Mouse (Mus musculus): ENCODE data around the gene Dynlrb1. TPM values are rescaled to one million over a fixed set of nuclear protein-coding genes. Genes with fewer than 3 reads are reported as not detected.

The Dynlrb1 gene
- polyA plus RNA-seq, 1 experiment from 2014 or later, result 754 TPM

GRCm38 (mm10) chr2:155265526-155265925, 29.2 kb downstream of the Dynlrb1 start:
- Histone ChIP-seq H3K9me3 (no peaks in the 10 kb centered on the region), H3K9ac (no peak overlapping the region), H3K4me1 (replicated peaks) (no peaks in the 10 kb centered on the region), H3K27ac (replicated peaks) (no peak overlapping the region), H3K27me3 (no peaks in the 10 kb centered on the region), H3K4me3 (no peak overlapping the region), H3K4me2 (no peak overlapping the region), H3K36me3 (no peaks in the 10 kb centered on the region)
- no peak for ATAC-seq (ENCODE audit: low read depth)
- WGBS, result 87% methylated on average over 6 of the region's 6 CpGs

GRCm38 (mm10) chr2:155266896-155267295, 30.6 kb downstream of the Dynlrb1 start:
- no peaks in the 10 kb centered on the region for H3K9me3 ChIP-seq
- no peaks in the 10 kb centered on the region for H3K36me3 ChIP-seq
- no peak overlapping the region for H3K9ac ChIP-seq
- no peak for ATAC-seq (ENCODE audit: low read depth)
- H3K27ac ChIP-seq (replicated peaks), result no peak overlapping the region
- H3K27me3 ChIP-seq, result no peaks in the 10 kb centered on the region
- no peaks in the 10 kb centered on the region for H3K4me1 ChIP-seq (replicated peaks)
- WGBS, result 84% methylated on average over 5 of the region's 5 CpGs
- H3K4me2 ChIP-seq, result no peak overlapping the region
- H3K4me3 ChIP-seq, result no peak overlapping the region

DNA sequence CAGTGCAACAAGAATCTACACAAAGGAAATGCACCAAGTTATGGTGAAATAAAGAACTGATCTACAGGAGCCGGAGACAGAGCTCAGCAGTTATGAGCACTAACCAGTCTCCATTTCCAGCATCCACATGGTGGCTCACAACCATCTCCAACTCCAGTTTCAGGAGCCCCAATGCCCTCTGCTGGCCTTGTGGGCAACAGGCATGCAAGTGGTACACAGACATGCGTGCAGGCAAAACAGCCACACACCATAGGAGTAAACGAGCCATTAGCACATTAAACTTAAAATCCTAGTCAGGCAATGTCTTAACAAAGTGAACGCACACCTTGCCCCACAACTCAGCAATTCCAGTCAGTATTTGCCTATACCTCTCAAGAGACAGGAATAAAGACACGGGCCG, 35.6 kb downstream of the Dynlrb1 start:
- no peaks in the 10 kb centered on the region for H3K36me3 ChIP-seq
- H3K4me1 ChIP-seq (replicated peaks), result peaks cover 1% of the 10 kb centered on the region
- no peak overlapping the region for H3K4me2 ChIP-seq
- no peak overlapping the region for H3K9ac ChIP-seq
- H3K9me3 ChIP-seq, result no peaks in the 10 kb centered on the region
- WGBS, result 79% methylated on average over 6 of the region's 6 CpGs
- H3K27ac ChIP-seq (replicated peaks), result no peak overlapping the region
- no peak for ATAC-seq (ENCODE audit: low read depth)
- H3K27me3 ChIP-seq, result no peaks in the 10 kb centered on the region
- no peak overlapping the region for H3K4me3 ChIP-seq

GRCm38 (mm10) chr2:155272396-155273170, 36.2 kb downstream of the Dynlrb1 start:
- Histone ChIP-seq H3K27ac (replicated peaks) (no peak overlapping the region), H3K4me3 (no peak overlapping the region), H3K4me2 (no peak overlapping the region), H3K9ac (no peak overlapping the region), H3K36me3 (peaks cover 1% of the 10 kb centered on the region; the same call in 1 of the 2 replicates), H3K27me3 (no peaks in the 10 kb centered on the region), H3K4me1 (replicated peaks) (peaks cover 8% of the 10 kb centered on the region), H3K9me3 (no peaks in the 10 kb centered on the region)
- no peak for ATAC-seq (ENCODE audit: low read depth)
- 81% methylated on average over 10 of the region's 10 CpGs for WGBS

- H3K4me3 ChIP-seq, result no peak overlapping the region
- no peaks in the 10 kb centered on the region for H3K9me3 ChIP-seq
- H3K9ac ChIP-seq, result no peak overlapping the region
- peaks cover 11% of the 10 kb centered on the region for H3K36me3 ChIP-seq
- H3K4me2 ChIP-seq, result no peak overlapping the region
- no peak overlapping the region for H3K27ac ChIP-seq (replicated peaks)
- no peaks in the 10 kb centered on the region for H3K27me3 ChIP-seq
- WGBS, result 85% methylated on average over 8 of the region's 8 CpGs
- ATAC-seq (ENCODE audit: low read depth), result no peak
- peaks cover 11% of the 10 kb centered on the region for H3K4me1 ChIP-seq (replicated peaks)
These were observed 37.3 kb downstream of the Dynlrb1 start for GRCm38 (mm10) chr2:155273603-155274002.

DNA sequence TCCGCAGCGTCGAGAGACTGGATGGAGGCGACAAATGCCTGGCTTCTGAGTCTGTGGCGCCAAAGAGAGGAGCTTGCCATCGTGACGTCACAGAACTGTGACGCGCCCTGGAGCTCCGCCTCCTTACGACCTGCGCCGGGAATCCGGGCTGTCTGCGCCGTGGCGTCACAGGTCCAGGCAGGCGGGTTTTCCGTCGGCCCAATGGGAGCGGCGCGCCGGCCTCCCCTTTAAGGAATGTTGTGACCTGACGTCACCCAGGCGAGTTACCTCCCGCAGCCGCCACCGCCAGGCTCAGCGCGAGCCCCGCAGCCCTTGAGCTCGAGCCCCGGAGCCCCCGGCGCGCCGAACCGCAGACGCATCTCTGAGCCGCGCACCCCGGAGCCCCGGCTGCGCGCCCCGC, 39.9 kb downstream of the Dynlrb1 start, which contains the start of gene Map1lc3a:
Map1lc3a (plus strand) TSS at position 103 of the 400 bp plus-strand sequence.
- no peaks in the 10 kb centered on the region for H3K9me3 ChIP-seq
- peak within 1 kb of the TSS; percentile 89 for H3K27ac ChIP-seq (replicated peaks)
- H3K9ac ChIP-seq, result peak within 1 kb of the TSS; percentile 89
- 1% methylated on average over 47 of the region's 47 CpGs for WGBS
- no peaks in the 10 kb centered on the region for H3K27me3 ChIP-seq
- peaks cover 28% of the 10 kb centered on the region for H3K36me3 ChIP-seq
- H3K4me2 ChIP-seq, result peak within 1 kb of the TSS; percentile 79
- peaks cover 11% of the 10 kb centered on the region for H3K4me1 ChIP-seq (replicated peaks)
- peak within 1 kb of the TSS; percentile 84 for H3K4me3 ChIP-seq
- ATAC-seq (ENCODE audit: low read depth), result peak; percentile 95

DNA sequence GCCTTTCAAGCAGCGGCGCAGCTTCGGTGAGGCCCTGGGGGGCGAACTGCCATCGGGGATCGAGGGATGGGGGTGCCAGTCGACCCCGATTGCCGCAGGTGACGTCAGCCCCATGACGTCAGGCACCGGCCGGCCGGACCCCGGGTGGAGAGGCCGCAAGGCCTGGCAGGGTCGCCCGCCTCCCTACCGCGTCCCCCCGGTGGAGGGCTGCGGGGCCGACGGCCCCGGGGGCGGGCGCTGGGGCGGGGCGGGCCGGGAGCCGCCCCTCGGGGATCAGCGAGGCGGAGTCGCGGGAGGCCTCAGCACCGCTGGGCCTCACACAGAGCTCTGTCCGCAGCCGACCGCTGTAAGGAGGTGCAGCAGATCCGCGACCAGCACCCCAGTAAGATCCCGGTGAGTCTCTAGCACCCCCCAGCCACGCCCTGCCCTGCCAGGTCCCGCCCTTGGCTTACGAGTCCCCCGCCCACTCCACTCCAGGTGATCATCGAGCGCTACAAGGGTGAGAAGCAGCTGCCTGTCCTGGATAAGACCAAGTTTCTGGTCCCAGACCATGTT, 40.4 kb downstream of the Dynlrb1 start:
- Histone ChIP-seq H3K4me3 (peak overlapping the region; percentile 84), H3K27ac (replicated peaks) (peak overlapping the region; percentile 89), H3K9ac (peak overlapping the region; percentile 89), H3K4me1 (replicated peaks) (peaks cover 11% of the 10 kb centered on the region), H3K9me3 (no peaks in the 10 kb centered on the region), H3K4me2 (peak overlapping the region; percentile 79), H3K36me3 (peaks cover 29% of the 10 kb centered on the region), H3K27me3 (no peaks in the 10 kb centered on the region)
- ATAC-seq (ENCODE audit: low read depth), result peak; percentile 71
- under 1% methylated on average over 41 of the region's 49 CpGs for WGBS

DNA sequence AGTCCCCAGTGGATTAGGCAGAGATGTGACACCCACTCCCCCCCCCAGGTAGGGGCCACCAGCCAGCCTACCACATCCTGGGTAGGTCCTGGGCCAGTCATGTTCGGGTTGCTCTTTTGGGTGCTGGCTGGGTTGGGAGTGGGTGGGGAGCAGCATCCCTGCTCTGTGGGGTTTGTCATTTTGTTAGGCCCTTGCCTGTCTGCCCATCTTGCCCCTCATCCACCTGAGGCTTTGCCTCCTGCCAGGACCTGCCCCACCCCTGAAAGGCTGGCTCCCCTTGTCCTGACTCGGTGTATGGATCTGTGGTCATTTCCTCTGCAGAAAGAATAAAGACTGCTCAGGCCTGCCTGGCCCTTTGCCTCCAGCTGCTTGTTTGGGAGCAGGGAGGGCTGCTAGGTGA, 41.4 kb downstream of the Dynlrb1 start:
- ATAC-seq (ENCODE audit: low read depth), result no peak
- Histone ChIP-seq H3K4me3 (peak overlapping the region; percentile 84), H3K27me3 (no peaks in the 10 kb centered on the region), H3K4me2 (peak overlapping the region; percentile 79), H3K36me3 (peaks cover 36% of the 10 kb centered on the region), H3K9ac (peak overlapping the region; percentile 89), H3K27ac (replicated peaks) (no peak overlapping the region), H3K4me1 (replicated peaks) (peaks cover 11% of the 10 kb centered on the region), H3K9me3 (no peaks in the 10 kb centered on the region)
- WGBS, result 93% methylated on average over 2 of the region's 2 CpGs

DNA sequence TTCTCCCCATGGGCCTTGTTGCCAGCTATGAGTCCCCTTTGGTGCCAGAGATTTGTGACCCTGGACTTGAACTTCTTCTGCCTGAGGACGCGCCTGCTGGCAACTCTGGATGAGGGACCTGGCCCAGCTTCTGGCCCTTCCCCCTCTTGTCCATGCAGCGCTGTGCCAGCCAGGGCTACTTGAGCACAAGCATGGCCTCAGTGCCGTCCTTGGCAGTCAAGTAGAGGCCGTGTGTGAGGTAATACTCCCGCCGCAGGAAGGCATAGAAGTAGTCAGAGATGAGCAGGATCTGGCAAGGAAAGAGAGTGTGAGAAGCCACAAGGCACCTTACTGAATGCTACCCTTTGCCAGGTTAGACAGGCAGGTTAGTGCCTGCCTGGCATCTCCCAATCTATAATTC, 42.0 kb downstream of the Dynlrb1 start:
- Histone ChIP-seq H3K27ac (replicated peaks) (no peak overlapping the region), H3K4me3 (no peak overlapping the region), H3K9ac (no peak overlapping the region), H3K36me3 (peaks cover 42% of the 10 kb centered on the region), H3K9me3 (no peaks in the 10 kb centered on the region), H3K27me3 (no peaks in the 10 kb centered on the region), H3K4me1 (replicated peaks) (peaks cover 11% of the 10 kb centered on the region), H3K4me2 (no peak overlapping the region)
- ATAC-seq (ENCODE audit: low read depth), result no peak
- 92% methylated on average over 7 of the region's 7 CpGs for WGBS

DNA sequence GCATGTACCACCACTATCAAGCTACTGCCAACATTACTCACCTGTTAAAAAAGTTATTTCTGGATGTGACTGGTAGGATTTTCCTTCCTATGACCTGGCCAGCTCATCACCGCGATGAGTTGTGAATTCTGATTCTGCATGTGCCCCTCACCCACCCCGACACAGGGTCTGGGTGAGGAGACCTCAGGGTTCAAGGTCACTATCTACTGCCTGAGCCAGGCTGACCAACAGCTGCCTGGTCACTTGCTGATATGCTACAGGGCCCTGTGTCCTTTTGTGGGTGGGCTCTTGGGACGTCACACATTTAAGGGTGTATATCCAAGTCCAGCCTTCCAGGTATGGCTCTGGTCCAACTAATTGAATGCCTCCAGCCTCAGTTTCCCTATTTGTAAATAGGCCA, 42.8 kb downstream of the Dynlrb1 start:
- WGBS, result 95% methylated on average over 4 of the region's 4 CpGs
- peaks cover 46% of the 10 kb centered on the region for H3K36me3 ChIP-seq
- no peak overlapping the region for H3K4me2 ChIP-seq
- ATAC-seq (ENCODE audit: low read depth), result no peak
- no peak overlapping the region for H3K9ac ChIP-seq
- H3K27me3 ChIP-seq, result no peaks in the 10 kb centered on the region
- no peak overlapping the region for H3K27ac ChIP-seq (replicated peaks)
- peaks cover 11% of the 10 kb centered on the region for H3K4me1 ChIP-seq (replicated peaks)
- H3K9me3 ChIP-seq, result no peaks in the 10 kb centered on the region
- H3K4me3 ChIP-seq, result no peak overlapping the region

- Histone ChIP-seq H3K27ac (replicated peaks) (no peak overlapping the region), H3K9me3 (no peaks in the 10 kb centered on the region), H3K4me3 (no peak overlapping the region), H3K4me1 (replicated peaks) (peaks cover 11% of the 10 kb centered on the region), H3K9ac (no peak overlapping the region), H3K4me2 (no peak overlapping the region), H3K36me3 (peaks cover 46% of the 10 kb centered on the region), H3K27me3 (no peaks in the 10 kb centered on the region)
- WGBS, result 92% methylated on average over 2 of the region's 2 CpGs
- no peak for ATAC-seq (ENCODE audit: low read depth)
These were observed 43.8 kb downstream of the Dynlrb1 start for GRCm38 (mm10) chr2:155280116-155280515.

- Histone ChIP-seq H3K27ac (replicated peaks) (no peak overlapping the region), H3K4me1 (replicated peaks) (no peaks in the 10 kb centered on the region), H3K9ac (no peak overlapping the region), H3K9me3 (no peaks in the 10 kb centered on the region), H3K4me2 (no peak overlapping the region), H3K4me3 (no peak overlapping the region), H3K27me3 (no peaks in the 10 kb centered on the region), H3K36me3 (peaks cover 32% of the 10 kb centered on the region)
- WGBS, result 89% methylated on average over 4 of the region's 4 CpGs
- no peak for ATAC-seq (ENCODE audit: low read depth)
These were observed 47.5 kb downstream of the Dynlrb1 start for GRCm38 (mm10) chr2:155283793-155284192.
